Comparison of ENCODE assay signal across 8 mouse cellular contexts in the genomic region with DNA sequence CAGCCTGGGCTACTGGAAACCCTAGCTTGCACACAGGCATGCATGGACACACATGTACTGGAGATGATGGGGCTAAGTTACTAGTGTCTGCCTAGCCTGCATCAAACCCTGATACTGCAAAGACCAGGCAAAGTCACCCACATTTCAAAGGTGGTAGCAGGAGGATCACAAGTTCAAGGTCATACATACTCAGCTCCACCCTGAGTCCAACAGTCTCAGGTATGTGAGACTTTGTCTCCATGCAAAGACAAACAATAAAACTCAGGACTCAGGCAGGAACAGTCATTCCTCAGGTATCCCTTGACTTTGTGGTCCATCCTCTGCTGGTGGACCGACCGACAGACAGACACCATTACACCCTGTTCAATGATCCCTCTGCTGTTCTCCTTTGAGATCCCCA. TPM values are rescaled to one million over a fixed set of nuclear protein-coding genes. Genes with fewer than 3 reads are reported as not detected.
DNase-seq lines count a peak whose midpoint lies in the region; ATAC-seq and TF ChIP-seq lines count a peak whose summit lies in the region.

No protein-coding gene starts in this region.

- no peak overlapping the region for H3K9ac ChIP-seq in limb, embryonic 14.5 days (ENCODE audit: low read depth, low read length, severe bottlenecking)
- H3K9ac ChIP-seq in stomach, postnatal 0 days (ENCODE audit: low read length) = no peak overlapping the region

- no peak for ATAC-seq in limb, embryonic 14.5 days (ENCODE audit: low FRiP score, low read depth)
- ATAC-seq in stomach, postnatal 0 days (ENCODE audit: low FRiP score, low TSS enrichment) = no peak

- TF ChIP-seq CTCF in thymus, adult 2 months (IDR thresholded peaks at IDR 0.05; ENCODE audit: borderline replicate concordance, control insufficient read depth, extremely low read depth, insufficient read depth, low read length, poor library complexity) = no peak
- TF ChIP-seq CTCF in stomach, postnatal 0 days (IDR thresholded peaks at IDR 0.05; ENCODE audit: low read depth) = no peak

- H3K4me3 ChIP-seq in heart, embryonic 10.5 days = peak overlapping the region; percentile 57
- peak overlapping the region; percentile 55 for H3K4me3 ChIP-seq in thymus, adult 2 months (ENCODE audit: control insufficient read depth, insufficient read depth, low read length)
- peak overlapping the region; percentile 37 for H3K4me3 ChIP-seq in limb, embryonic 14.5 days (replicated peaks; ENCODE audit: low read length)
- peak overlapping the region; percentile 23; the same call in 1 of the 2 replicates for H3K4me3 ChIP-seq in stomach, postnatal 0 days (ENCODE audit: low read depth, low read length)

- 68% methylated on average over 2 of the region's 2 CpGs for WGBS in heart, embryonic 10.5 days
- 35% methylated on average over 2 of the region's 2 CpGs for WGBS in thymus, adult 2 months
- 52% methylated on average over 2 of the region's 2 CpGs for WGBS in limb, embryonic 14.5 days
- 23% methylated on average over 2 of the region's 2 CpGs for WGBS in stomach, postnatal 0 days

- H3K4me1 ChIP-seq in heart, embryonic 10.5 days = peaks cover 66% of the 10 kb centered on the region
- peaks cover 34% of the 10 kb centered on the region for H3K4me1 ChIP-seq in thymus, adult 2 months (replicated peaks; ENCODE audit: control insufficient read depth, insufficient read depth, low read length)
- H3K4me1 ChIP-seq in limb, embryonic 14.5 days (ENCODE audit: control insufficient read depth, insufficient read depth, low read length) = peaks cover 41% of the 10 kb centered on the region
- H3K4me1 ChIP-seq in stomach, postnatal 0 days (replicated peaks; ENCODE audit: control insufficient read depth, insufficient read depth) = peaks cover 19% of the 10 kb centered on the region

- no peaks in the 10 kb centered on the region for H3K36me3 ChIP-seq in heart, embryonic 10.5 days
- no peaks in the 10 kb centered on the region for H3K36me3 ChIP-seq in thymus, adult 2 months (ENCODE audit: control insufficient read depth, insufficient read depth, low read length)
- no peaks in the 10 kb centered on the region for H3K36me3 ChIP-seq in limb, embryonic 14.5 days (ENCODE audit: control insufficient read depth, insufficient read depth, low read length)
- no peaks in the 10 kb centered on the region for H3K36me3 ChIP-seq in stomach, postnatal 0 days (ENCODE audit: control insufficient read depth, insufficient read depth, low read length)

- TF ChIP-seq EP300 in stomach, postnatal 0 days (optimal IDR thresholded peaks at IDR 0.05) = no peak

- no peak for TF ChIP-seq POLR2A in thymus, adult 2 months (IDR thresholded peaks at IDR 0.05; ENCODE audit: control insufficient read depth, extremely low read depth, insufficient read depth, low read length, poor library complexity)
- no peak for TF ChIP-seq POLR2A in limb, embryonic 14.5 days (IDR thresholded peaks at IDR 0.05; ENCODE audit: borderline replicate concordance, extremely low read depth, insufficient read depth, insufficient read length)

- H3K27me3 ChIP-seq in heart, embryonic 10.5 days (ENCODE audit: insufficient read depth, poor library complexity, severe bottlenecking) = peaks cover 19% of the 10 kb centered on the region
- H3K27me3 ChIP-seq in thymus, adult 2 months (ENCODE audit: control insufficient read depth, insufficient read depth, low read length) = no peaks in the 10 kb centered on the region
- no peaks in the 10 kb centered on the region for H3K27me3 ChIP-seq in limb, embryonic 14.5 days (ENCODE audit: control insufficient read depth, insufficient read depth, low read length)
- no peaks in the 10 kb centered on the region for H3K27me3 ChIP-seq in stomach, postnatal 0 days (ENCODE audit: control insufficient read depth, insufficient read depth, low read length)

- H3K4me2 ChIP-seq in limb, embryonic 14.5 days (replicated peaks; ENCODE audit: low read depth, low read length, severe bottlenecking) = peak overlapping the region; percentile 74
- H3K4me2 ChIP-seq in stomach, postnatal 0 days (replicated peaks; ENCODE audit: low read depth) = peak overlapping the region; percentile 50

- H3K27ac ChIP-seq in heart, embryonic 10.5 days = peak overlapping the region; percentile 91
- H3K27ac ChIP-seq in thymus, adult 2 months (ENCODE audit: control insufficient read depth, insufficient read depth, low read length) = peak overlapping the region; percentile 93
- peak overlapping the region; percentile 84; the same call in 1 of the 2 replicates for H3K27ac ChIP-seq in limb, embryonic 14.5 days (replicated peaks; ENCODE audit: low read depth, low read length)
- H3K27ac ChIP-seq in stomach, postnatal 0 days (replicated peaks) = peak overlapping the region; percentile 97

- H3K9me3 ChIP-seq in heart, embryonic 10.5 days = no peaks in the 10 kb centered on the region
- H3K9me3 ChIP-seq in limb, embryonic 14.5 days (ENCODE audit: control insufficient read depth, low read length) = no peaks in the 10 kb centered on the region
- H3K9me3 ChIP-seq in stomach, postnatal 0 days (ENCODE audit: control insufficient read depth, low read length) = no peaks in the 10 kb centered on the region

- no peak for DNase-seq in heart, embryonic 10.5 days (ENCODE audit: low spot score)
- no peak for DNase-seq in heart, postnatal 25 days (ENCODE audit: low spot score)
- DNase-seq in thymus, adult 2 months = no peak
- no peak for DNase-seq in thymus, postnatal 0 days (ENCODE audit: low spot score)
- no peak for DNase-seq in limb, embryonic 14.5 days (ENCODE audit: low spot score)
- no peak for DNase-seq in stomach, postnatal 0 days (ENCODE audit: low spot score)
- no peak for DNase-seq in right cerebral cortex, postnatal 25 days
- DNase-seq in spleen, postnatal 14 days (ENCODE audit: low spot score in 2 of 2) = no peak

- intact Hi-C loops in heart, postnatal 25 days (cut with DNase I) = loop anchor here (2.0 to 5.0 kb wide), 2 partner anchors 26 to 55 kb away; no protein-coding TSS in a partner anchor

RNA-seq across cellular contexts. Expression of a gene that starts 7.4 kb away (rescaled TPM):
- polyA plus RNA-seq in heart, embryonic 10.5 days (2016; fragmentation: Nextera tagmentation; extraction: Ambion mirVana) = 7.9 TPM in 2 replicates
- total RNA-seq in heart, postnatal 25 days (2021) = 10 to 100 TPM; 13.7 to 21.1 TPM
- polyA plus RNA-seq in thymus, adult 2 months (2012; rRNA removed) = 162 and 169 TPM in 2 replicates
- 105 and 114 TPM in 2 replicates for polyA plus RNA-seq in thymus, postnatal 0 days (2015; fragmentation: Nextera tagmentation; extraction: Ambion mirVana)
- polyA plus RNA-seq in limb, embryonic 14.5 days (2012; rRNA removed) = 13.8 and 16.8 TPM in 2 replicates
- polyA plus RNA-seq in limb, embryonic 14.5 days (2014; fragmentation: Nextera tagmentation; extraction: Ambion mirVana) = 10.7 and 11.8 TPM in 2 replicates
- polyA plus RNA-seq in stomach, postnatal 0 days (2015; fragmentation: Nextera tagmentation; extraction: Ambion mirVana) = 18.7 and 25.7 TPM in 2 replicates

RNA-seq across cellular contexts. Expression of a gene that starts 10.6 kb away (rescaled TPM):
- not detected in 2 replicates for polyA plus RNA-seq in heart, embryonic 10.5 days (2016; fragmentation: Nextera tagmentation; extraction: Ambion mirVana)
- under 1 TPM in 1 of 2 experiments, not detected in 1; 0.31 TPM for total RNA-seq in heart, postnatal 25 days (2021)
- polyA plus RNA-seq in thymus, adult 2 months (2012; rRNA removed) = 0.86 and 0.98 TPM in 2 replicates
- polyA plus RNA-seq in thymus, postnatal 0 days (2015; fragmentation: Nextera tagmentation; extraction: Ambion mirVana) = 0.94 and 1.2 TPM in 2 replicates
- polyA plus RNA-seq in limb, embryonic 14.5 days (2012; rRNA removed) = 0.11 and 0.33 TPM in 2 replicates
- polyA plus RNA-seq in limb, embryonic 14.5 days (2014; fragmentation: Nextera tagmentation; extraction: Ambion mirVana) = 0.28 and 0.30 TPM in 2 replicates
- polyA plus RNA-seq in stomach, postnatal 0 days (2015; fragmentation: Nextera tagmentation; extraction: Ambion mirVana) = 0.17 TPM in 1 of 2 replicates, not detected in the other

RNA-seq across cellular contexts. Expression of a gene that starts 41.8 kb away (rescaled TPM):
- polyA plus RNA-seq in heart, embryonic 10.5 days (2016; fragmentation: Nextera tagmentation; extraction: Ambion mirVana) = not detected in 2 replicates
- not detected for total RNA-seq in heart, postnatal 25 days (2021)
- 0.56 and 0.84 TPM in 2 replicates for polyA plus RNA-seq in thymus, adult 2 months (2012; rRNA removed)
- 0.55 and 0.81 TPM in 2 replicates for polyA plus RNA-seq in thymus, postnatal 0 days (2015; fragmentation: Nextera tagmentation; extraction: Ambion mirVana)
- polyA plus RNA-seq in limb, embryonic 14.5 days (2012; rRNA removed) = not detected in 2 replicates
- polyA plus RNA-seq in limb, embryonic 14.5 days (2014; fragmentation: Nextera tagmentation; extraction: Ambion mirVana) = not detected in 2 replicates
- not detected in 2 replicates for polyA plus RNA-seq in stomach, postnatal 0 days (2015; fragmentation: Nextera tagmentation; extraction: Ambion mirVana)

RNA-seq across cellular contexts. Expression of a gene that starts 55.3 kb away (rescaled TPM):
- polyA plus RNA-seq in heart, embryonic 10.5 days (2016; fragmentation: Nextera tagmentation; extraction: Ambion mirVana) = 22.0 and 26.5 TPM in 2 replicates
- total RNA-seq in heart, postnatal 25 days (2021) = 1 to 10 TPM; 6.3 to 6.7 TPM
- polyA plus RNA-seq in thymus, adult 2 months (2012; rRNA removed) = 8.3 and 8.4 TPM in 2 replicates
- 40.0 and 44.8 TPM in 2 replicates for polyA plus RNA-seq in thymus, postnatal 0 days (2015; fragmentation: Nextera tagmentation; extraction: Ambion mirVana)
- polyA plus RNA-seq in limb, embryonic 14.5 days (2012; rRNA removed) = 8.7 and 11.1 TPM in 2 replicates
- 18.9 and 21.2 TPM in 2 replicates for polyA plus RNA-seq in limb, embryonic 14.5 days (2014; fragmentation: Nextera tagmentation; extraction: Ambion mirVana)
- polyA plus RNA-seq in stomach, postnatal 0 days (2015; fragmentation: Nextera tagmentation; extraction: Ambion mirVana) = 12.4 and 15.7 TPM in 2 replicates
